Mouse (Mus musculus) ZHBTc4 (cell line): ENCODE measurements around the gene Dennd2a.

ENCODE experiments used
- DNase-seq: peaks from one replicate; pipeline ENCODE4 v3.0.0-alpha.2; 2011; ENCODE audit warnings: low read depth, low spot score

Gene Dennd2a

GRCm38 (mm10) chr6:39557723-39558261 is at the start of gene Dennd2a:
Dennd2a (minus strand) TSS chr6:39557867.
- peak; percentile 95 for DNase-seq

- DNase-seq = no peak
Observed at GRCm38 (mm10) chr6:39607365-39607764, 49.7 kb upstream of the Dennd2a start.

- DNase-seq = peak; percentile 18
Observed at GRCm38 (mm10) chr6:39606862-39607261, 49.2 kb upstream of the Dennd2a start.

- DNase-seq = no peak
Observed at GRCm38 (mm10) chr6:39606056-39606455, 48.4 kb upstream of the Dennd2a start.

GRCm38 (mm10) chr6:39604565-39604964 is 46.9 kb upstream of the Dennd2a start:
- DNase-seq = no peak

- no peak for DNase-seq
Observed at GRCm38 (mm10) chr6:39601828-39602227, 44.2 kb upstream of the Dennd2a start.

- DNase-seq = no peak
Observed at GRCm38 (mm10) chr6:39600851-39601250, 43.2 kb upstream of the Dennd2a start.

- peak; percentile 97 for DNase-seq
Observed at GRCm38 (mm10) chr6:39592401-39593214, 34.9 kb upstream of the Dennd2a start, which contains the start of gene Ndufb2. Ndufb2 (plus strand) TSS chr6:39592574.

GRCm38 (mm10) chr6:39591481-39591880 is 33.8 kb upstream of the Dennd2a start:
- no peak for DNase-seq

GRCm38 (mm10) chr6:39585517-39585916 is 27.9 kb upstream of the Dennd2a start, which contains the start of gene Gm42420:
Gm42420 (plus strand) TSS chr6:39585753.
- DNase-seq = no peak

GRCm38 (mm10) chr6:39581087-39581784 is 23.6 kb upstream of the Dennd2a start:
- DNase-seq = no peak

- no peak for DNase-seq
Observed at GRCm38 (mm10) chr6:39580558-39580957, 22.9 kb upstream of the Dennd2a start.

- DNase-seq = no peak
Observed at GRCm38 (mm10) chr6:39579552-39579951, 21.9 kb upstream of the Dennd2a start.

- peak; percentile 43 for DNase-seq
Observed at GRCm38 (mm10) chr6:39574951-39575350, 17.3 kb upstream of the Dennd2a start.

- peak; percentile 22 for DNase-seq
Observed at GRCm38 (mm10) chr6:39574555-39574869, 16.8 kb upstream of the Dennd2a start.

GRCm38 (mm10) chr6:39573791-39574554 is 16.3 kb upstream of the Dennd2a start, which contains the start of gene Adck2:
Adck2 (plus strand) TSS chr6:39573873.
- DNase-seq = peak; percentile 78

GRCm38 (mm10) chr6:39570426-39570825 is 12.8 kb upstream of the Dennd2a start:
- DNase-seq = no peak

- peak; percentile 76 for DNase-seq
Observed at GRCm38 (mm10) chr6:39567528-39567927, 9.9 kb upstream of the Dennd2a start.

- DNase-seq = peak; percentile 93
Observed at GRCm38 (mm10) chr6:39562166-39563015, 4.7 kb upstream of the Dennd2a start.

- DNase-seq = no peak
Observed at GRCm38 (mm10) chr6:39559276-39559939, 1.7 kb upstream of the Dennd2a start.
